Mouse (Mus musculus) stomach, postnatal 0 days (tissue): ENCODE measurements around the gene Cdh15.

Experiments used
- CTCF ChIP-seq: IDR thresholded peaks from 2 replicates; pipeline ENCODE4 v1.5.1; 2016; ENCODE audit warnings: antibody characterized with exemption, low read depth, mild to moderate bottlenecking, moderate library complexity
- EP300 ChIP-seq: optimal IDR thresholded peaks from 2 replicates; pipeline ENCODE3; 2016; ENCODE audit warnings: antibody characterized with exemption

GRCm38 (mm10) chr8:122825408-122825807, 22.4 kb upstream of the Cdh15 start:
- no peak for TF ChIP-seq CTCF
- no peak for TF ChIP-seq EP300
